Mouse (Mus musculus) megakaryocyte, embryonic 14.5 days (primary cell): ENCODE measurements around the gene Mon2.

Source experiments
- FLI1 ChIP-seq: IDR thresholded peaks from 2 replicates; pipeline ENCODE4 v1.6.1; 2012; ENCODE audit warnings: low read length, inconsistent platforms, mixed read lengths
- GATA1 ChIP-seq: IDR thresholded peaks from 3 replicates; pipeline ENCODE4 v1.6.1; 2012; ENCODE audit warnings: mixed read lengths, low read length, inconsistent platforms, borderline replicate concordance

DNA sequence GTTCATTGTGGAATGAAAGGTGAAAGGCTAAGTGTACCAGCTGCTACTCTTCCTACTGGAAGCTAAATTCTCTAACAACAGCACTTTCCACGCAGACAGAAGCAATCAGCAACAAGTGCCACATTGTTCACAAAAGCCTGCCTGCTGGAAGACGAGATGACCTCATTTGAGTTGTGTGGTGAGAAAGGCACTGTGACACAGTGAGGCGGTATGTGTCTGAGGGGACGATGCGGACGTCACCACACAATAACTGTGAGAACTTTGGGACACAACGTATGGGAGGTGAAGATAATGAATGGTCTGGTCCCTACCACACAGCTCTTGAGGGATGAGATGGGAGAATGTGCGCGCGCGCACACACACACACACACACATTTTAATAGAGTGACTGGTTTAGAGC lies 34.2 kb upstream of the Mon2 start:
- TF ChIP-seq GATA1 = no peak
- TF ChIP-seq FLI1 = no peak
